Mouse (Mus musculus) adrenal gland, adult 2 months (tissue): ENCODE results near the gene Mettl21c. TPM values are rescaled to one million over a fixed set of nuclear protein-coding genes. Genes with fewer than 3 reads are reported as not detected.

Experiments
- polyA plus RNA-seq: library from polyadenylated mRNA; depleted of rRNA; stranded (reverse); fragments of >200 nt; gene quantifications from 2 replicates; pipeline ENCODE4 v1.2.3, GENCODE M21; 2012; rRNA removed
- total RNA-seq, 2 experiments: library from RNA; stranded (reverse); gene quantifications; 2 replicates each; pipeline ENCODE4 v1.2.3; 2021

The Mettl21c gene
- total and polyA plus RNA-seq, 3 experiments, result not detected

Other genes with a start within 250 kb of the Mettl21c start
- gene Uxs1, start 192.2 kb downstream of the Mettl21c start, total RNA-seq, result 10 to 100 TPM; 48.4 to 65.3 TPM
- gene Uxs1, start 192.2 kb downstream of the Mettl21c start, polyA plus RNA-seq, result 18.1 and 27.4 TPM in 2 replicates
- 10 to 100 TPM; 44.3 to 45.1 TPM for gene Tpp2, start 86.4 kb downstream of the Mettl21c start, total RNA-seq
- gene Tpp2, start 86.4 kb downstream of the Mettl21c start, polyA plus RNA-seq, result 4.9 and 6.3 TPM in 2 replicates
- gene Gm8251, start 41.9 kb upstream of the Mettl21c start, total RNA-seq, result under 1 TPM in 1 of 2 experiments, not detected in 1; 0.12 TPM
- gene Gm8251, start 41.9 kb upstream of the Mettl21c start, polyA plus RNA-seq, result not detected in 2 replicates
- gene Tex30, start 82.4 kb upstream of the Mettl21c start, total RNA-seq, result 10 to 100 TPM in 1 of 2 experiments, 1 to 10 TPM in 1; 9.3 to 11.5 TPM
- gene Tex30, start 82.4 kb upstream of the Mettl21c start, polyA plus RNA-seq, result 1.2 and 1.4 TPM in 2 replicates
- gene Kdelc1, start 98.8 kb upstream of the Mettl21c start, total RNA-seq, result 10 to 100 TPM; 15.3 to 17.9 TPM
- gene Kdelc1, start 98.8 kb upstream of the Mettl21c start, polyA plus RNA-seq, result 23.2 and 31.7 TPM in 2 replicates
- gene Bivm, start 98.9 kb upstream of the Mettl21c start, total RNA-seq, result 10 to 100 TPM; 13.3 to 19.4 TPM
- 3.4 and 9.2 TPM in 2 replicates for gene Bivm, start 98.9 kb upstream of the Mettl21c start, polyA plus RNA-seq
- gene Ercc5, start 127.7 kb upstream of the Mettl21c start, total RNA-seq, result 10 to 100 TPM; 17.5 to 23.9 TPM
- 2.6 and 3.5 TPM in 2 replicates for gene Ercc5, start 127.7 kb upstream of the Mettl21c start, polyA plus RNA-seq
- not detected for gene Mettl21e, start 198.9 kb upstream of the Mettl21c start, total RNA-seq
- gene Mettl21e, start 198.9 kb upstream of the Mettl21c start, polyA plus RNA-seq, result not detected in 2 replicates